Mouse (Mus musculus) retina, postnatal 7 days (tissue): ENCODE measurements around the gene Ccdc115.

Experiments used
- DNase-seq: peaks from one replicate; pipeline ENCODE4 v3.0.0-alpha.2; 2012; ENCODE audit warnings: low read depth, low spot score

Gene Ccdc115

DNA sequence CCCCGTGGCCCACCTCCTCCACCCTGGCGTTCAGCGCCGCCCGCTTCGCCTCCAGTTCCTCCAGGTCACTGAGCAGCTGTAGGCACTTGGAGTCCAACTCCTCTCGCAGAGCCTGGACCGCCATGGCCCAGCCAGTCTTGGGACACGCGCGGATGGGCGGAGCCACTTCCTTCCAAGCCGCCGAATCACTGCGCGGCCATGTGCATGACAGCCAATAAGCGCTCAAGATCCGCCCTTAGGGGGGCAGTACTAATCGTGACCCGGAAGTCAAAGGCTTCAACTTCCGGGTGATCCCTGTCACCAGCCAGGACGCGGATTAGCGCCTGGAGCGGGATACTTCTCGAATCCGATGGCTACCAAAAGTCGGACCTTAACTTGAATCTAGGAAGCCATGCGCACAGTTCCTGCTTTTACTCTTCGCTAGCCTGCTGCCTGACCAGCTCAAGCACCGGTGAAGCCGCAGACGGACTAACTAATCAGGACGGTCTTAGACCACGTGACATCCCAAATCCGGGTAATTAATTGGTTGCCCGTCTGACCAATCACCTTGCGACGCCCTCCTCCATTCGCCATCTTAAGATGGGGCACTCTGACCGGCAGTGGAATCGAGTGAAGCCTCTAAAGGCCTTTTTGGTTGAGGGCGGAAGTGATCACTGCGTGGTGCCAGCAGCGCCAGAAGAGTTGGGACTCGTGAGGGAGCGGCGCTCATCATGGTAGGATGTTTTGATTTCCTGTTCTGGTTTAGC, at the start of gene Ccdc115, which contains the start of gene Imp4:
Gene Ccdc115, minus strand, starts transcription at position 458 of the 746 bp plus-strand sequence.
Gene Imp4, plus strand, starts transcription at position 637 of the 746 bp plus-strand sequence.
- DNase-seq: peak; percentile 98

DNA sequence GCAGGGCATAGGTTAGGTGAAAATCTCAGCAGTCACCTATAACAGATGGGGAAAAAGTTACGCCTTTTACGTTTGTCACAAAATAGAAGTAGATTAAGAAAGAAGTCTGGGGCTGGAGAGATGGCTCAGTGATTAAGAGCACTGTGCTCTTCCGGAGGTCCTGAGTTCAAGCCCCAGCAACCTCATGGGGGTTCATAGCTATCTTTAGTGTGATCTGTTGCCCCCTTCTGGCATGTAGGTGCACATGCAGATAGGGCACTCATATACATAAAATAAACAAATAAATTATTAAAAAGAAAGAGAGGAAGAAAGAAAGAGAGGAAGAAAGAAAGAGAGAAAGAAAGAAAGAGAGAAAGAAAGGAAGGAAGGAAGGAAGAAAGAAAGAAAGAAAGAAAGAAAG, 47.9 kb upstream of the Ccdc115 start:
- no peak for DNase-seq

DNA sequence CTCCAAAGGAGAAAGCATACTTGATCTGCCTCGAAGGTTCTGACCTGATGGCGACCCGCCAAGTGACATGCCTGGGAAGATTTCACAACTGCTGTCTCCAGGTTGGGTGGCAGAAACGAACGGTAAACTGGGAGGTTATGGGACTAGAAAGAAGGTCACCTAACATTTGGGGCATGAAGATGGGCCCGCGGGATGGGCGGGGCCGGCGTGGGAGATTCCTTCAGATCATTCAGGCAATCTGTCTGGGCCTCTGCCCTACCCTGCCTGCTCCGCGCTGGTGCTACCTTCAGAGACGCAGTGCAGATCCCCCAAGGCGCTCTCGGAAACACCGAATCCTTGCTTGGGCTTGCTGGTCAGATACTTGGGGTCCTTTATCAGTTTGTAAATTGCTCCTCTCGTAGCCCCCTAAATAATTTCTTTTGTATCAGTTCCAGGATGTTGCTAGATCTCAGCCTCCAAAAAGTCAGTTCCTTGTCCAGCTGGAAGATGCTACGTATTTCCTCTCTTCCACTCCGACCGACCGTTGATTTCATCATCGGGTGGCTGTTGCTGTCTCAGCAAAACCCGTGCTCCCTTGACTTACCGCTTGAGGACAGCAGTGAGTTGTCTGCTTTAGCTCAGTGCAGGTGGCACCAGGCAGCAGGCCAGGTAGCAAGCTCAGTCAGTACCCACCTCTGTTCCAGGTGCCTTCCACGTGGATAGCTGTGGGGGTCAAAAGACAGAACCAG, 46.2 kb upstream of the Ccdc115 start:
- DNase-seq: no peak

DNA sequence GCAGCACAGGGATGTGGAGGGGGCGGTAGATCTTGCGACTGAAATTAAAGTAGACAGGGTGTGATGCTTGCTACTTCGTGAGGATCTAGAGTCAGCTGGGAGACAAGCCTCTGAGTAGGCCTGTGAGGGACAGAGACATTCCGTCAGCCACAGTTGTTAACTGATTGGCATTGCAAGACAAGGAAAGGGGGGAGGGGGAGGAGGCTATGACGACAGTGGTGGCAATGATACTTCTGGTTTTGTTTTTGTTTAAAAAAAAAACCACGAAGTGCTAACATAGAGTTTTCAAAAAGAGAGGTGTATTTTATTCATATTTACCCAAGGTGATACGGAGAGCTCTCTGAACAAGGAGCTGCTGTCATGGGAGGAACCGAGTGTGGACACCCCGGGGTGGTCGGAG, 45.0 kb upstream of the Ccdc115 start:
- no peak for DNase-seq

DNA sequence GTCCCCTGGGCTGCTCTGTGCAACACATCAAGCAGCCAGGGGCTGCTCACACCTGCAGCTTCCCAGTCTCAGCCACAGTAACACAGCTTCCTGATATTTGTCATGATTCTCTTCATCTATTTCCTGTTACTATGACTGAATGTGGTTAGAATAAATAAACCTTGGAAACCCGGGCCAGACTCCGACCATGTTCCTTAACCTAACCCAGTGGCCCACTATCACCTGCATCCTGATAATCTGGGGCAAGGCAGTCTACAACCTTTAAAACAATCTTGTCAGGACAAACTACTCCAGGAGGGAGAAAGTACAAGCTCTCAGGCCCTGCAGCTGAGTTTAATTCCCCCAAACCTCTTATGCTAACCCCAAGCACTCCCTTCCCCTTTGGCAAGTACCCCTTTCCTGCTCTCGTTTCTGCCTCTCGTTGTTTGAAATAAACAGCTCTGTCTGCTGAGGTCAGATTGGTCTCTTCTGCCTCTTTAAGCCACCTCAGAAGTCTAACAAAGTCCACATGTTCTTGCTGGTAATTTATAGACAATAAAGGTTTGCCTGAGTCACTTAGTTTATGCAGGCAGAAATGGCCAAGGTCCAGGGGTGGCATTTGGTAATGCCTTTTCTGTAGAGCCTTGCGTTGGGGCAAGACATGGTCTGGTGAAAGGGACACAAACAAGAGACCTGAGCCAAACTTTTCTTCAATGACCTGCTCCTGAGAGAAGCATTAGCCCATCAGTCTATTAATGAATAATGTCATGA, 42.6 kb upstream of the Ccdc115 start:
- no peak for DNase-seq

DNA sequence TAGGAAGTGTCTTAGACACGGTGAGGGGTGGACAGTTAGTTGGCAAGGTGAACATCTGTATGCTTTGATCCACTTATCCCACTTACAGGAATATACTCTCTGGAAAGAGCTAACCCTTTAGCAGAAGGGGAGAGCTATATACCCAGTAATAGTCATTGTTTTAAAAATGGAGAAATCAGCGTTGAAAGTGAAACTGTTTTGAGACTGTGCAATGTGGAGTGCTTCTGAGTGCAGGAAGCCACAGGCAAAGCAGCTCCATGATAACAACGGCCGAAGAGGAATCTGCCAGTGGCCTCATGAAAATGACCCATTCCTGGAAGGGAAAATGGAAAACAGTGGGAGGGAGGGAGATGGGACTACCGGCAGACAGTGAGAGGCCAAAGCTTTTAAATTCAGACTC, 41.3 kb upstream of the Ccdc115 start:
- DNase-seq: no peak

DNA sequence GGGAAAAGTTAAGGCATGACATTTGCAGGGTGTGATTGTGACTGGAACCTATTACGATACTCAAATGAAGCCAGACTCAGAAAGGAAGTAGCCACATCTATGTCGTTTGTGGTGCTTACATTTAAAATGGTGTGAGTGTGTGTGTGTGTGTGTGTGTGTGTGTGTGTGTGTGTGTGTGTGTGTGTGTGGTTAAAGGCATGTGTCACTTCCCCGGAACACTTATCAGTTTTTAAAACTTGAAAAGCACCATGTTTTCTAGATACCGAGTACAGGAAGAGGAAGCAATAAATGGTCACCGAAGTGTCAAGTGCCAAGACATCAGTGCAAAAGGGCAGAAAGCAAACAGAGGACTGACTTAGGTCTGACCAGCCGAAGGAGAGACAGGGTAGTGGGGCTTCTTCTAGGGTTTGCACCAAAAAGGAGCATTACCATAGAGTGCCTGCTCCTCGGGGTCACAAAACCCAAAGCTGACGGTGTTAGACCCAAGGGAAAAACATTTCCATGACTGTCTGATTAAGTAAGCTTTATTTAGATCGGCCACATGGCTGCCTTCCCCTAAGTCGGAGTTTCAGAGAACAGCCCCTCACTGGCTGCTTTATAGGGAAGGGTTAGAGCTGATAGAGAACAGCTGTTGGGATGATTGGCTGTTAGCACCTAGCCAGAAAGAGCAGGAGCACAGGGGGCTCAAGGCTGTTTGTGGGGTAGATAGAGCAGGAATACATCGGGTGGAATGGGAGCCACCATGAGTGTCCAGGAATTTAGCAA, 39.6 kb upstream of the Ccdc115 start:
- no peak for DNase-seq

DNA sequence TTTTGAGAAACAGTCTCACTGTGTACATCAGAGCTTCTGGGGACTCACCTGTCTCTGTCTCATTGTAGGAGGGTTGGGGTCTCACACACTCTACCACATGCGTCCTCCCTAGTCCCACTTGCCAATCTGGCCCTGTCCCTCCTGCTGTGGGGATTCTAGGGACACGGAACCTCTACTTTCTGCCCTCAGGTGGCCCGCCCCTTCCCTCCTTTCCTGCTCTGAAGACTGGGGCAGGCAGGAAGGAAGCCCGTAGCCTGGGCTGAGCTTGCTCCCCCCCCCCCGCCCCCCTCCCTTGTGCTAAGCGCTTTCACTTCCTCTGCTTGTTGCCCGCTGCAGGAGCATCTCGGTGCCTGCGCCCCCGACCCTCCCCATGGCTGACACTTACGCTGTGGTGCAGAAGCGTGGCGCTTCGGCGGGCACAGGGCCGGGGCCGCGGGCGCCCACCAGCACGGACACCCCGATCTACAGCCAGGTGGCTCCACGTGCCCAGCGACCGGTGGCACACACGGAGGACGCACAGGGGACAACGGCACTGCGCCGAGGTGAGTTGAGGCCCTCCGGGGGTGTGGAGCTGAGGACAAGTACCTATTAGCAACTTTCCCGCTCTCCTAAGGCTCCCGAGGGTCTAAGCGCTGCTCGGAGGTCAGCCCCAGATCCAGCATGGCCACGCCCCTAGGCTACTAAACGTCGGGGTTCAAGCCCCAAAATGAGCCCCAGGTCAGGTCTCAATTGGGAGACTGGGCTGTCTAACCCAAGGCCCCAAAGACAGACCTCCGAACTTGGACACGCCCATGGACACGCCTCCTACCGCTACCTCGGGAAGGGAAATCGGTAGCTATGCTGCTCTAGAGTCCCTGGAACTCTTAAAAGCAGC, 33.2 kb upstream of the Ccdc115 start:
- no peak for DNase-seq

DNA sequence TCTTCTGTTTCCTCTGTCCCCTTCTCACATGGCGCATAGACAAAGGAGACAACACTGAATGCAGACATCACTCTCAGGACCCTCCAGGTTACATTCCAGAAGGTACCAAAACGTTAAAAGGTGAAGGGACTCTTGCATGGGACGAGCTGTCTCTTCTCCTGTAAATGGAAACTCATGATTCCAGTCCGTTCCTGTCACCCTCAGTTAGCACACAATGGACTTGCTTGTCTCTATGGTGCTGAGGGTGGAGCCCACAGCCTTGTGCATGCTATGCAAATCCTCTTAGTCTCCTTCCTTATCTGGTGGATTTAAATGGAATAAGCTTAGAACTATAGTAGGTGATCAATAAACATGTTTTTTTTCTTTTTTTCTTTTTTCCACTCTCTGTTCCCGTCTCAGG, 30.3 kb upstream of the Ccdc115 start:
- DNase-seq: no peak

DNA sequence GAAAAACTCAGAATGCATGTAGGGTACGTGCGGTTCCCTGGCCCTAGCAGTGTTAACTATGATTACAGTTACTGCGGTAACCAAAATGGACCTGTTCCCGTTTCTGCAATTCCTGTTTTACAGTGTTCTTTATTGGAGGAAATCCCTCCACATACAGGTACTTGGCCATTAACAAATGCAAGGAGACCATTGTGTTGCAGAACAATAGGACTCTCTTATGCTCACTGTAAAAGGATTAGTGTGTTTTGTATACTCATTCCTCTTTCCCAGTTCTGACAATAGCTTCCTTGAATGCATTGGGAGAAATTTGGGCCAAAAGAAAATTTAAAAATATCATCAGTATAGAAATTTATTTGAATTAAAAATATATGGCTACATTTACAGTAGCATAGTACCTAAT, 29.0 kb upstream of the Ccdc115 start:
- DNase-seq: no peak

DNA sequence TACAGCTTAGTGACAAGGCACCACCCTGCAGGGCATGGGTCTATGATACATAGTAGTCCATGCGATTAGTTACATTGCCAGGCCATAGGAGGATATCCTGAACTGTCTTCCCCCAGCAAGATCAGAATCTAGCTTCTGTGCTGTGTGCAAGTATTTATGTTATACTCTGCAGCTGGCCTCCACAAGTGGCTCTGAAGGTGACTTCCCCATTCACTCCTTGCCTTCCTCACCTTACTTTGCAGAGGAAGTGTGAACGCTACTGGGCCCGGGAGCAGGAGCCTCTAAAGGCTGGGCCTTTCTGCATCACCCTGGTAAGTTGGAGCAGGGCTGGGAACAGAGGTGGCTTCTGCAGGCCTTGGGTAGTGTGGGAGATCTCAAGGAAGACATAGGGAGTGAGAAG, 28.6 kb upstream of the Ccdc115 start:
- no peak for DNase-seq

DNA sequence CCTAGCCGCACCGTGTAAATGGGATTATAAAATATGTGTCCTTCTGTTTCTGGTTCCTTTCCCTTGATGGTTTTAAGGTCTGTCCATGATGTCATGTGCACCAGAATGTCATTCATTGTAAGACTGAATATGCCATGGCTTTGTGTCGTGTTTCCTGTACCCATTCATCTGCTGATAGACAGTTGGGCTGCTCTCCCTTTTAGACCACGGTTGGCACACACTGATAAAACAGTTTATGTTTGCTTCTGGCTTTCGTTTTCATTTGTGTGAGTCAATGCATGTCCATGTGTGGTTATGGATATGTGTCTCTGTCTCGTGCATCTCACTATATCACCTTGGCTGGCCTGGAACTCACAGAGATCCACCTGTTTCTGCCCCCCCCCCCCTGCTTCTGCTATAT, 26.0 kb upstream of the Ccdc115 start:
- no peak for DNase-seq

DNA sequence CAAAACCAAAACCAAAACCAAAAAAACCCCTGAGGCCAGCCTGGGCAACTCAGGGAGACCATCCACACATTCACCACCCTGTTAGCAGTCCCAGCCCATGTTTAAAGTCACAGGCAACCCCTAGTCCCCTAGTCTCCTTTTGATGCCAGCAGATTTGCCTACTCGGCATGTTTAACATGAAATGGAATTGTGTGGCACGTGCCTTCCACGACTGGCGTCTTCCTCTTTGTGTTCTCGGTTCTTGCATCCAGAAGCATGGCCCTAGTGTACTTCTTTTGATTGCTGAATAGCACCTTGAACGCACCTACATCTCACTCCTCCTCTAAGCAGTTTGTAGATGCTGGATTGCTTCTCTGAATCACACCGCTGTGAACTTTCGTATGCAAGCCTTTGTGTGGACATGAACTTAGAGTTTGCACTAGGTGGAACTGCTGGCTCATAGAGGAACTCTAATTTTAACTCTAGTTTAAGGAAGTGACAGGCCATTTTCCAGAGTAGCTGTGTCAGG, 24.9 kb upstream of the Ccdc115 start:
- DNase-seq: no peak

DNA sequence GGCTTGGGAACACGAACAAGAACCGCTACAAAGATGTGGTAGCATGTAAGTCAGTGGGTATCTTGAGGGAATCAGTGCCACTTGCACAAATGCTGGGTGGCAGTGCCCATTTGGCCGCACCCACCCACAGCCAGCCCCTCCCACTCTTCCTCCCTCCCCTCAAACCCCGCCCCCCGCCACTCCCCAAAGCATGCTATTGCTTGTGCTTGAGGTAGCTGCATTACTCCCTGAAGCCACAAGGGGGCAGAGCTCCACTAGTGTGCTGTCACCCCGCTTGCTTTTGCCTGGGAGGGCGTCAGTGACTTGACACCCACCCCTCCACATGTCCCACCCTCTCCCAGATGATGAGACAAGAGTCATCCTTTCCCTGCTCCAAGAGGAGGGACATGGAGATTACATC, 23.3 kb upstream of the Ccdc115 start:
- DNase-seq: peak; percentile 53

DNA sequence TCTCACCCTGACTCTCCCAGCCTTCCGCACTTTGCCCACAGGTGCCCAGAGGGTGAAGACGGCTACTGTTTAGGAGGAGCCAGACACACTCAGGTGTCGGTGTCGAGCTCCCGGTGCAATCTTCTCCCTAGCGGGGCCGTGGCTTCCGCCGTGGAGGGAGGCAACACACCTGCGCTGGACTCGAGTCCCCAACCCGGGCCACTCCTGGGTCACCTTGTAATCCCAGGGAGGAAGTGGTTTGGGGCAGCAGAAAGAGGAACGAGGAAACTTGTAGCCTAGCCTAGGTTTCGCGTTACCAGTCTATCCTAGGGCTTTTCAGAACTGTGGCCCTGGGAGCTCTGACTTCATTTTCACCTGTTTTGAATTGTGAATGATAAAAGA, 20.6 kb upstream of the Ccdc115 start:
- no peak for DNase-seq

DNA sequence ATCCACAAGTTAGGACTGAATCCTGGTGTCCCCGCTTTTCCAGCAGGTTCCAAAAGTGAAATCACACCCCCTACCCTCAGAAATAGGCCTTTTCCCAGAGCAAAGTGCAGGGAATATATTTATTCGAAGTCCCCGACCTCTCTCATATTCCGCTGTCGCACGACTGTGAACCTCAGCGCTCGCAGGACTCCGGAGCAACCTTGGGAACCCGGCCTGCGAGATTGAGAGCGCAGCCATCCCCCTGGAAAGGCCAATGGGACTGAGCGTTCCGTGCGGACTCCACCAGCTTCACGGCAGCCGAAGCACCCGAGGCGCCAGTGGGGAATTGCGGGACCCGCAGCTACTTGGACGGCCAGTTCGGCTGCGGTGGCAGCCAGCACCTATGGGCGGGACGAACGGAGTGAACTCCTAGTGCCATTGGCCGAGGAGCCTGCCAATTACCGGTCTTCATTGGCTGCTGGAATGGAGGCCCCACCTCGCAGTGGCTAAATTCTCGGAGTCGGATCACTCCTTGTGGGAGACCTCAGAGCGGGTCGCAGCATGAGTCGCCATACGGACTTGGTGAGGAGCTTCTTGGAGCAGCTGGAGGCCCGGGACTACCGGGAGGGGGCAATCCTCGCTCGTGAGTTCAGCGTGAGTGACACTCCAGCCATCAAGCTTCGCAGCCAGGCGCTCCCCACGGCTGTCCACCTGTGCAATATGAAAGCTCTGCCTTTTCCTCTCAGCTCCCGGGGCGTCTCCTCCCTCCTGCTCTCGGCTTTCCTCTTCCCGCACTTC, 20.0 kb upstream of the Ccdc115 start, which contains the start of gene Ptpn18:
Gene Ptpn18, plus strand, starts transcription at position 479 of the 777 bp plus-strand sequence.
- peak; percentile 78 for DNase-seq

DNA sequence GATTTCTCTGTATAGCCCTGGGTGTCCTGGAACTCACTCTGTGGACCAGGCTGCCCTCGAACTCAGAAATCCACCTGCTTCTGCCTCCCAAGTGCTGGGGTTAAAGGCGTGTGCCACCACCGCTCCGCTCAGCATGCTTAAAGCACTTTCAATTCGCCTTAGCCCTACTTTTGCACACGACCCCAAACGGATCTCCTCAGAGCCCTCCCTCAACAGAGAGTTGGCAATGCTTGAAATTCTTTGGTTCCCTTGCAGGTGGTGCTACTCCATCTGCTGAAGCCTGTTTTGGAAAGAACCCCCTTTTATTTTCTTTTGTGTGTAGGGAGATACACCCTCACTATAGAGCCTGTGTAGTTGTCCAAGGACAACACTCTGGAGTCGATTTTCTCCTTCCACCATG, 19.0 kb upstream of the Ccdc115 start:
- DNase-seq: no peak

DNA sequence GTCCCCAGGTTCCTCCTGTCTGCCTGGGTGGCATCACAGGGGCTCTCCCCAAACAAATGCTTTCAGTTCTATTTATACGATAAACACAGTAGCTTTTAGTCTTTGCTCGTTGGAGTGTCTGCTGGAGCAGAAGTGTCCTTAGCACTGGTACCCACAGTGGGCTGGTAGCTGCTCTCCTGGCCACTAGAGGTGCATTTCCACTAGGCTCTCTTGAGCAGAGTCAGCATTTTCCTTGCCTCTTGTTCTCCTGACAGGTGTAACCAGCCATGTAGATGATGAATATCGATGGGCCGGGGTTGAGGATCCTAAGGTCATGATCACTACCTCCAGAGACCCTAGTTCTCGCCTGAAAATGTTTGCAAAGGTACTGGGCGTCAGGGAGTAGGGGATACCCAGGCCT, 3.7 kb upstream of the Ccdc115 start:
- DNase-seq: no peak

DNA sequence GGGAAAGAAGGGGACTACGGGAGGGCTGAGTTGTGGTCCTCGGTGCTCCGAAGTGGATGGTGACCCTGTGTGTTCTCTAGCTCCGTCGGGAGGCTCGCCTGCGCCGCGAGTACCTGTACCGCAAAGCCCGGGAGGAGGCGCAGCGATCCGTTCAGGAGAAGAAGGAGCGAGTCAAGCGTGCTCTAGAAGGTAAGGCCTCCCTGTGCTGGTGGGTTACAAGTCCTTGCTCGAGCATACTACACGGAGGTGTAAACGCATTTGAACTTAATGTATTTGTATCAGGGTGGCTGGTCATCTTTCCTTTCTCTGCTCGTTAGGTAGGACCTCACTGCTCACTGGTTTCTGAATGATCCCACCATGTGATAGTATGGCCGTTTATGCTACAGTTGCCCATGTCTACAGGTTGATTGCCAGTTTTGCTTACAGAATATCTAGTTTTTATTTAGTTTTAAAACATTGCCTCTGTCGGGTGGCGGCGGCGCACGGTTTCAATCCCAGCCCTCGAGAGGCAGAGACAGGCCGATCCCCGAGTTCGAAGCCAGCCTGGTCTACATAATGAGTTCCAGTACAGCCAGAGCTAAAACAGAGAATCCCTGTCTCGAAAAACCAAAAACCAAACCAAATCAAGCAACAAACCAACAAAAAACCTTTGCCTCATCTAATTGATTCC, 624 bp upstream of the Ccdc115 start:
- no peak for DNase-seq
